Mouse (Mus musculus): ENCODE measurements around the gene Srd5a2.
A peak's percentile ranks its signal among the peaks of the same experiment; 100 is the strongest.
"Not testable (repeated sequence)": the region's sequence is repeated elsewhere in the genome, so short reads cannot be mapped to it uniquely, and the experiment has no call there.

Gene Srd5a2

DNA sequence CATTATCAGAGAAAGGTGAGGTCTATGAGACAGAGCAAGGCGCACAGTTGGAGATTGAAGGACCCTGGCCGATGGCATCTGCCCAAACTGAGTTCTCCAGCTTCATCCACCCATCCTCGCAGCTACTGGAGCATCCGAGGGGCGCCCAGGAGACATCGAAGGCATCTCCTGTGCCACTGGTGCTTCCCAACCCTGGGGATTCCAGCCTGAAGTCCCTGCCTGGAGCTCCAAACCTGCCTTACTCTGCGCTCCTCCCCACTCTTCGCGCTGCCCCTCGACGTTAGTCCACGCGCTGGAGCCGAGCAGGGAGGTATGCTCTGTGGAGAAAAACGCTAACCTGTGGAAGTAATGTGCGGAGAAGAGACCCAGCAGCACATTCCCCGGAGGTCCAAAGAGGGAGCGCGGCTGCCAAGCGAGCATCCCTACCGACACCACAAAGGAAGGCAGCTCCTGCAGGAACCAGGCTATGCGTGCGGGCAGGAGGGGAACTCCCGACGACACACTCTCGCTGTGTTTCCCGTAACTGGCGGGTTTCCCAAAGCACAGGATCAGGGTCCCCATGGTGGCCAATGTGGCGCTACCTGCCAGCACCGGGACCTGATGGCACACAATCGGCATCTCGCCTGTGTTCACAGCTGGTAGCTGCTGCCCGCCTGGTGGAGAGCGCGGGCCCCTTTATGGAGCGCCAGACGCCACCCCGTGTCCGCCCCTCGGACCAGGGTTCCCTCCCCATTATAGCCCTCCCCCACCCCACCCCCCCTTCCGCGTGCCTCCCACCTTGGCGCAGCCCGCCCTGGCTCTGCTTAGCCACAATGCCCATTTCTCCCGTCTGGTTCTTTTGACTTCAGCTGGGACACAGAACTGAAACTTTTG is at the start of gene Srd5a2:
Gene Srd5a2, minus strand, starts transcription at position 707 of the 873 bp plus-strand sequence.
- DNase-seq (ENCODE audit: low spot score in 2 of 2) = no peak

GRCm38 (mm10) chr17:74088886-74089678 is 41.4 kb upstream of the Srd5a2 start:
- DNase-seq (ENCODE audit: low spot score in 2 of 2) = no peak

GRCm38 (mm10) chr17:74088016-74088415 is 40.3 kb upstream of the Srd5a2 start:
- no peak for DNase-seq (ENCODE audit: low spot score in 2 of 2)

GRCm38 (mm10) chr17:74083370-74083769 is 35.7 kb upstream of the Srd5a2 start:
- DNase-seq (ENCODE audit: low spot score in 2 of 2) = no peak

GRCm38 (mm10) chr17:74080076-74080615 is 32.4 kb upstream of the Srd5a2 start:
- DNase-seq (ENCODE audit: low spot score in 2 of 2) = no peak

DNA sequence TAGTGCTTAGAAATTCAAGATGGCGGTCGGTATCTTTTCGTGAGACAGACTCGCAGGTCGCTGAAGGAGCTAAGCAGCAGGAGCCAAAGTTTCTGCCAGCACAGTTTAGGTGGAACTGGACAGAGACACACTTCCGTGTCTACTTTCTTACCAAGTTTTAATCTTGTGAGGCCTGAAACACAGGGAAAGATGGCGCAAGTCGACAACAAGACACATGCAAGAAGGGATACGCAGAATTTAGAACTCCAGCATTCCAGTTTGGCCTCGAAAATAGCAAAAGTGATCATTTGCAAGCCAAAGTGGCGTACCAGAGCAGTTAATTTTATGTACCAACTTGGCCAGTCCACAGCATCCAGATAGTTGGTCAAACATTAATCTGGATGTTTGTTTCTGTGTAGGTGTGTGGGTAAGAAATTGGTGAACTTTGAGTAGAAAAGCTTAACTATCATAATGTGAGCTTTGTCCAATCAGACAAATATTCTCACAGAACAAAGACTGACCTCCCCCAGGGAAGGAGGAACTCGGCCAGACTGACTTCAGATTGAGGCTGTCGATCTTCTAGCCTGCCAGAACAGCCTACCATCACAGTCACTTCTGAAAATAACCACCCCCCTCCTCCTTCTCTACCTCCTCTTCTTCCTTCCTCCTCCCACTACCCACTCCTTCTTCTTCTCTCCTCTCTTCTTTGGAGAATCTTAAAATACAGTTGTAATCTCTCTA is 31.2 kb upstream of the Srd5a2 start:
- DNase-seq (ENCODE audit: low spot score in 2 of 2) = no peak

DNA sequence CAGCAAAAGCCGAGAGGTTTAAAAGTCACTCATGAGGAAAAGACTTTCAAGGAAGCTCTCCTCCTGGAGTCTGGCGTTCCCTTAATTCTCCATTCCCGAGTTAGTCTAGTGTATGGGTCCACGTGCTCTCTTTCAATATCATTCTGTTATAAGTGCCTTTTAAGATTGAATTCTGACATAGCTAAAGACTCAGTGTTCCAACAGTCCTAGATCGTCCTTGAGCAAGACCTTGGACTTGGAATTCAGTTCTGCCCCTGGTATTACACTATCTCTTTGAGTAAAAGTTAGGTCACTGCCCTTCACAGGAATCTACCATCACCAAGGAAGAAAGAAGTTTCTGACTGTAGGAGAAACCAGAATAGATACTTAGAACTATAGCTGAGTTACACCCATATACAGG is 25.4 kb upstream of the Srd5a2 start:
- not testable (repeated sequence) for DNase-seq (ENCODE audit: low spot score in 2 of 2)

GRCm38 (mm10) chr17:74062763-74063162 is 15.0 kb upstream of the Srd5a2 start:
- DNase-seq (ENCODE audit: low spot score in 2 of 2) = not testable (repeated sequence)

DNA sequence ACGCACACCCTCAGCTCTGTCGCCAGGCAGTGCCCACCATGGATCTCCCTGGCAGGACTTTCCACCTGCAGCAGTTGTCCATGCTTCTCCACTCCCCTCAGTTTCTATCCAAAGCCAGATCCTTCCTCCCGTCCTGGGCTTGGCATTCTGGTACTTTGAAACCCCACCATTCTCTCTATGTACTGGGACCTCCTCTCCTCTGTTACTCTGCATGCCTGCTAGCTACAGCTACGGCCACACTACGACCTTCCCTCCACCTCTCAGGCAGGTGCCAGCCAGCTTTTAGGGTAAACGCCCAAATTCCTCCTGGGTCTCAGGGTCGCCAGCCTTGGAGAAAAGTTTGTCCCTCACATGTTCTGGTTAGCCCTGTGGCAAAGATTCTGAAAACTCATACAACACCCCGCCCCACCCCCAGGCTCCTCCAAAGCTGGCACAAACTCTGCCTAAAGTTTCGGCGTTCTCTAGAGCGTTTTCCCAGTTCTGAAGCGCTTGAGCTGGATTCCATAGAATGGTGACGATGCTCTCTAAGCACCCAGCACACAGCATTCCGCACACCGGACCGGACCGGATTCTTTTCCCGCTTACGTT is 607 bp upstream of the Srd5a2 start:
- no peak for DNase-seq (ENCODE audit: low spot score in 2 of 2)

GRCm38 (mm10) chr17:74043754-74044153 is 4.0 kb downstream of the Srd5a2 start:
- DNase-seq (ENCODE audit: low spot score in 2 of 2) = no peak

- peak; percentile 35 to 70 for DNase-seq (ENCODE audit: low spot score in 2 of 2)
These were observed 27.1 kb downstream of the Srd5a2 start for GRCm38 (mm10) chr17:74020526-74021203.

DNA sequence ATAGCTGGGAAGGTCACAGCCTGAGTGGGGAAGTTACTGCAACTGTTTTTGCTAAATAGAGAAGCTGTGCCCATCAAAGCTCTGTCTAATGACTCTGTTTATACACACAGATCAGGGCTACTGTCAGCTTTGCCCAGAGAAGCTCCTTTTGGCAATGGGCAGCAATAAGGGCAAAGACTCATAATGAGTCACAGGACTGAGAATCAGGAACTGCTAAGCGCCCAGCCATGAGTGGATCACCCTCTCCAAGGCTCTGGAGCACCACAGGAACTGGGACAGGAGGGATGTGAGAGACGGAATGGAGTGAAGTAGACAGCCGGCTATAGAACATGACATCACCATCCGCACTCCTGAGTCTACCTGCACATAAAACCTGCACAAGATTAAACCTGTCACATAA is 29.4 kb downstream of the Srd5a2 start:
- DNase-seq (ENCODE audit: low spot score in 2 of 2) = no peak

DNA sequence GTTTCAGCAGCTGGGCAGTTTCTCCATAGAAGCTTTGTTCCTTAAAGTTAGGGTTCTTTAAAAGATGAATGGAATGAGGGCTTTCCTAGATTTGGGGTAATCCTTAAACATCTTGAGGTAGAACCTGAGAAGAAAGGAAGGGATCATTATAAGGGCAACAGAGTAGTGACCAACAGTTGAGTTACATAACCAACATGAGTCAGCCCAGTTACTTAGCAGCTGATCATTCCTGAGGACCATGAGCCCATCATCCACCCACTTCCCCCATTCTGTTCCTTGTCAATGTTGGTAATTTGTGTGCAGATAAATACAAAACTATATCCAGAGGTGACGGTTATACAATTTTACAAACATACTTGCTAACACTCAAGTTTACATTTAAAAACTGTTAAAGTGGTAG is 30.1 kb downstream of the Srd5a2 start:
- DNase-seq (ENCODE audit: low spot score in 2 of 2) = no peak

GRCm38 (mm10) chr17:74015128-74015527 is 32.6 kb downstream of the Srd5a2 start:
- DNase-seq (ENCODE audit: low spot score in 2 of 2) = no peak

DNA sequence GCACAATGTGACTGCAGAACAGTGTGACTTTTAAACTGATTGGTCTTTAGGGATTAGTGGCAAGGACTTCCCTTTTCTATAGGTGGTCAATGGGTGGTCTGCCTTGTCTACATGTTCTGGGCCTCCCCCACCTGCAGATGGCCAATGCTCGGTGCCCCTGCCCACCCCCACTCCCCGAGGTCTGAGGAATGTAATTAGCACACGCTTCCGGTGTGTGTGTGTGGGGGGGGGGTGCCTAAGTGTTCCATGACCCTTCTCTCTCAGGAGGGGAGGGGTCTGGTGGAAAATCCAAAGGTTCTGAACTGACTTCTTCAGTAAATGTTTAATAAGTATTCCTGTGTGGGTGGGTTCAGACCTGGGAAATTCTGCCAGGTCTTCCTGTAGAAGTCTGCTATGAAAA is 39.0 kb downstream of the Srd5a2 start:
- no peak for DNase-seq (ENCODE audit: low spot score in 2 of 2)

- DNase-seq (ENCODE audit: low spot score in 2 of 2) = no peak
These were observed 40.7 kb downstream of the Srd5a2 start for GRCm38 (mm10) chr17:74007001-74007400.

- DNase-seq (ENCODE audit: low spot score in 2 of 2) = no peak
These were observed 45.3 kb downstream of the Srd5a2 start for GRCm38 (mm10) chr17:74002396-74002795.

GRCm38 (mm10) chr17:73995907-73996645 is 51.6 kb downstream of the Srd5a2 start:
- no peak for DNase-seq (ENCODE audit: low spot score in 2 of 2)

- no peak for DNase-seq (ENCODE audit: low spot score in 2 of 2)
These were observed 56.5 kb downstream of the Srd5a2 start for GRCm38 (mm10) chr17:73991264-73991663.

DNA sequence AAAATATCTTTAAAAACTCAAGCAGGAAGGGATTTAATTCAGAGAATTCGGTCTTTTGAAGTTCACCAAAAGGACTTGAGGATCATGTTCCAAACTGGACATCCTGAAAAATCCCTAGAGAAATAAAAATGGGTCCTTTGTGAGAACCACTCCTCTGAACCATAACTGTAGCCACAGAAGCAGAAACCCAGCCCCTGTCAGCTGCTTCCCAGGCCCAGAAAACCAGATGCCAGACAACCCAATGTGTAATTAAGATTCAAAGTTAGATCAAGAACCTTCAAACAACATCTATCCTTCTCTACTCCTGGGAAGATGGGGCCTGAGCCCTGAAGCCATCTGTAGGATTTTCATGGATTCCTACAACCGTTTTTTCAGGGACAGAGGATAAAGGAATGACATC is 61.1 kb downstream of the Srd5a2 start:
- no peak for DNase-seq (ENCODE audit: low spot score in 2 of 2)

All from thymus, postnatal 10 days (tissue).